Mouse (Mus musculus): ENCODE data around the gene Tmem269. TPM values are rescaled to one million over a fixed set of nuclear protein-coding genes. Genes with fewer than 3 reads are reported as not detected.
A peak's percentile ranks its signal among the peaks of the same experiment; 100 is the strongest.

Gene Tmem269
- polyA plus RNA-seq, 1 experiment from 2014 or later: not detected

GRCm38 (mm10) chr4:119226751-119227150, 8.7 kb upstream of the Tmem269 start:
- Histone ChIP-seq H3K27me3 (ENCODE audit: control insufficient read depth, insufficient read depth, low read length) (no peaks in the 10 kb centered on the region), H3K4me1 (ENCODE audit: control insufficient read depth, insufficient read depth, low read length) (peaks cover 5% of the 10 kb centered on the region; the same call in 1 of the 2 replicates), H3K27ac (ENCODE audit: low read length) (no peak overlapping the region), H3K36me3 (ENCODE audit: control insufficient read depth, insufficient read depth, low read length) (peaks cover 43% of the 10 kb centered on the region), H3K4me2 (replicated peaks; ENCODE audit: low read depth, low read length) (no peak overlapping the region), H3K9me3 (ENCODE audit: control insufficient read depth, low read depth, low read length) (no peaks in the 10 kb centered on the region), H3K4me3 (ENCODE audit: low read depth, low read length) (no peak overlapping the region), H3K9ac (replicated peaks; ENCODE audit: low read depth, low read length) (no peak overlapping the region)
- WGBS: 92% methylated on average over 11 of the region's 11 CpGs
- ATAC-seq (ENCODE audit: insufficient number of reproducible peaks, insufficient read depth, low FRiP score, low read depth): no peak

GRCm38 (mm10) chr4:119225719-119226118, 7.7 kb upstream of the Tmem269 start:
- H3K9ac ChIP-seq (replicated peaks; ENCODE audit: low read depth, low read length): no peak overlapping the region
- peaks cover 43% of the 10 kb centered on the region for H3K36me3 ChIP-seq (ENCODE audit: control insufficient read depth, insufficient read depth, low read length)

GRCm38 (mm10) chr4:119224534-119224933, 6.5 kb upstream of the Tmem269 start:
- no peaks in the 10 kb centered on the region for H3K4me1 ChIP-seq (ENCODE audit: control insufficient read depth, insufficient read depth, low read length)
- ATAC-seq (ENCODE audit: insufficient number of reproducible peaks, insufficient read depth, low FRiP score, low read depth): no peak
- peaks cover 43% of the 10 kb centered on the region for H3K36me3 ChIP-seq (ENCODE audit: control insufficient read depth, insufficient read depth, low read length)
- H3K4me3 ChIP-seq (ENCODE audit: low read depth, low read length): no peak overlapping the region
- no peaks in the 10 kb centered on the region for H3K9me3 ChIP-seq (ENCODE audit: control insufficient read depth, low read depth, low read length)
- 97% methylated on average over 3 of the region's 3 CpGs for WGBS
- H3K9ac ChIP-seq (replicated peaks; ENCODE audit: low read depth, low read length): no peak overlapping the region
- no peak overlapping the region for H3K27ac ChIP-seq (ENCODE audit: low read length)
- H3K4me2 ChIP-seq (replicated peaks; ENCODE audit: low read depth, low read length): no peak overlapping the region
- H3K27me3 ChIP-seq (ENCODE audit: control insufficient read depth, insufficient read depth, low read length): no peaks in the 10 kb centered on the region

More at GRCm38 (mm10) chr4:119225719-119226118, 7.7 kb upstream of the Tmem269 start:
- Histone ChIP-seq H3K9me3 (ENCODE audit: control insufficient read depth, low read depth, low read length) (no peaks in the 10 kb centered on the region), H3K4me1 (ENCODE audit: control insufficient read depth, insufficient read depth, low read length) (no peaks in the 10 kb centered on the region), H3K27ac (ENCODE audit: low read length) (no peak overlapping the region), H3K4me3 (ENCODE audit: low read depth, low read length) (no peak overlapping the region), H3K4me2 (replicated peaks; ENCODE audit: low read depth, low read length) (no peak overlapping the region), H3K27me3 (ENCODE audit: control insufficient read depth, insufficient read depth, low read length) (no peaks in the 10 kb centered on the region)
- no peak for ATAC-seq (ENCODE audit: insufficient number of reproducible peaks, insufficient read depth, low FRiP score, low read depth)
- 89% methylated on average over 9 of the region's 9 CpGs for WGBS

- H3K9me3 ChIP-seq (ENCODE audit: control insufficient read depth, low read depth, low read length): no peaks in the 10 kb centered on the region
- H3K4me3 ChIP-seq (ENCODE audit: low read depth, low read length): no peak overlapping the region
- H3K27ac ChIP-seq (ENCODE audit: low read length): no peak overlapping the region
- H3K9ac ChIP-seq (replicated peaks; ENCODE audit: low read depth, low read length): no peak overlapping the region
- H3K36me3 ChIP-seq (ENCODE audit: control insufficient read depth, insufficient read depth, low read length): peaks cover 43% of the 10 kb centered on the region
- H3K27me3 ChIP-seq (ENCODE audit: control insufficient read depth, insufficient read depth, low read length): no peaks in the 10 kb centered on the region
- WGBS: 100% methylated on average over 1 of the region's 1 CpGs
- no peak for ATAC-seq (ENCODE audit: insufficient number of reproducible peaks, insufficient read depth, low FRiP score, low read depth)
- no peak overlapping the region for H3K4me2 ChIP-seq (replicated peaks; ENCODE audit: low read depth, low read length)
- H3K4me1 ChIP-seq (ENCODE audit: control insufficient read depth, insufficient read depth, low read length): no peaks in the 10 kb centered on the region
These were observed 5.7 kb upstream of the Tmem269 start for GRCm38 (mm10) chr4:119223696-119224095.

- no peaks in the 10 kb centered on the region for H3K4me1 ChIP-seq (ENCODE audit: control insufficient read depth, insufficient read depth, low read length)
- WGBS: 65% methylated on average over 8 of the region's 8 CpGs
These were observed 1.4 kb downstream of the Tmem269 start for GRCm38 (mm10) chr4:119216667-119217066.

GRCm38 (mm10) chr4:119204672-119205071, 13.3 kb downstream of the Tmem269 start:
- Histone ChIP-seq H3K4me3 (ENCODE audit: low read depth, low read length) (no peak overlapping the region), H3K27ac (ENCODE audit: low read length) (no peak overlapping the region), H3K9ac (replicated peaks; ENCODE audit: low read depth, low read length) (no peak overlapping the region), H3K4me2 (replicated peaks; ENCODE audit: low read depth, low read length) (no peak overlapping the region), H3K9me3 (ENCODE audit: control insufficient read depth, low read depth, low read length) (no peaks in the 10 kb centered on the region), H3K4me1 (ENCODE audit: control insufficient read depth, insufficient read depth, low read length) (no peaks in the 10 kb centered on the region), H3K36me3 (ENCODE audit: control insufficient read depth, insufficient read depth, low read length) (peaks cover 3% of the 10 kb centered on the region; the same call in 1 of the 2 replicates), H3K27me3 (ENCODE audit: control insufficient read depth, insufficient read depth, low read length) (no peaks in the 10 kb centered on the region)
- WGBS: 18% methylated on average over 8 of the region's 8 CpGs
- no peak for ATAC-seq (ENCODE audit: insufficient number of reproducible peaks, insufficient read depth, low FRiP score, low read depth)

More at GRCm38 (mm10) chr4:119216667-119217066, 1.4 kb downstream of the Tmem269 start:
- no peak overlapping the region for H3K4me2 ChIP-seq (replicated peaks; ENCODE audit: low read depth, low read length)
- H3K27ac ChIP-seq (ENCODE audit: low read length): no peak overlapping the region
- no peak overlapping the region for H3K9ac ChIP-seq (replicated peaks; ENCODE audit: low read depth, low read length)
- no peaks in the 10 kb centered on the region for H3K36me3 ChIP-seq (ENCODE audit: control insufficient read depth, insufficient read depth, low read length)
- no peak overlapping the region for H3K4me3 ChIP-seq (ENCODE audit: low read depth, low read length)
- no peak for ATAC-seq (ENCODE audit: insufficient number of reproducible peaks, insufficient read depth, low FRiP score, low read depth)
- H3K27me3 ChIP-seq (ENCODE audit: control insufficient read depth, insufficient read depth, low read length): no peaks in the 10 kb centered on the region
- H3K9me3 ChIP-seq (ENCODE audit: control insufficient read depth, low read depth, low read length): no peaks in the 10 kb centered on the region

- Histone ChIP-seq H3K27me3 (ENCODE audit: control insufficient read depth, insufficient read depth, low read length) (no peaks in the 10 kb centered on the region), H3K4me1 (ENCODE audit: control insufficient read depth, insufficient read depth, low read length) (peaks cover 6% of the 10 kb centered on the region; the same call in 1 of the 2 replicates), H3K4me2 (replicated peaks; ENCODE audit: low read depth, low read length) (no peak overlapping the region), H3K4me3 (ENCODE audit: low read depth, low read length) (no peak overlapping the region), H3K36me3 (ENCODE audit: control insufficient read depth, insufficient read depth, low read length) (peaks cover 3% of the 10 kb centered on the region; the same call in 1 of the 2 replicates), H3K27ac (ENCODE audit: low read length) (no peak overlapping the region), H3K9me3 (ENCODE audit: control insufficient read depth, low read depth, low read length) (no peaks in the 10 kb centered on the region), H3K9ac (replicated peaks; ENCODE audit: low read depth, low read length) (no peak overlapping the region)
- 87% methylated on average over 6 of the region's 6 CpGs for WGBS
- no peak for ATAC-seq (ENCODE audit: insufficient number of reproducible peaks, insufficient read depth, low FRiP score, low read depth)
These were observed 19.9 kb downstream of the Tmem269 start for GRCm38 (mm10) chr4:119198105-119198504.

GRCm38 (mm10) chr4:119195582-119196320, 22.3 kb downstream of the Tmem269 start:
- peak overlapping the region; percentile 71 for H3K4me2 ChIP-seq (replicated peaks; ENCODE audit: low read depth, low read length)
- H3K9ac ChIP-seq (replicated peaks; ENCODE audit: low read depth, low read length): peak overlapping the region; percentile 73
- peak overlapping the region; percentile 87 for H3K4me3 ChIP-seq (ENCODE audit: low read depth, low read length)
- H3K9me3 ChIP-seq (ENCODE audit: control insufficient read depth, low read depth, low read length): no peaks in the 10 kb centered on the region
- H3K36me3 ChIP-seq (ENCODE audit: control insufficient read depth, insufficient read depth, low read length): peaks cover under 1% of the 10 kb centered on the region; the same call in 1 of the 2 replicates
- H3K27ac ChIP-seq (ENCODE audit: low read length): peak overlapping the region; percentile 67
- 10% methylated on average over 18 of the region's 18 CpGs for WGBS
- H3K4me1 ChIP-seq (ENCODE audit: control insufficient read depth, insufficient read depth, low read length): peaks cover 6% of the 10 kb centered on the region; the same call in 1 of the 2 replicates
- no peaks in the 10 kb centered on the region for H3K27me3 ChIP-seq (ENCODE audit: control insufficient read depth, insufficient read depth, low read length)
- ATAC-seq (ENCODE audit: insufficient number of reproducible peaks, insufficient read depth, low FRiP score, low read depth): no peak

Measured in stomach, embryonic 14.5 days (tissue).